Mouse (Mus musculus) granulocyte monocyte progenitor cell, adult 5-6 weeks (primary cell): Measurements from ENCODE around the gene Gm8094. TPM values are rescaled to one million over a fixed set of nuclear protein-coding genes. Genes with fewer than 3 reads are reported as not detected.
"Not testable (repeated sequence)": the region's sequence is repeated elsewhere in the genome, so short reads cannot be mapped to it uniquely, and the experiment has no call there.

Source experiments
- ATAC-seq: replicated peaks from 2 replicates; pipeline ENCODE4 v1.8.0; 2016; ENCODE audit warnings: mild to moderate bottlenecking, moderate TSS enrichment, inconsistent platforms; ENCODE audit not compliant: poor library complexity, severe bottlenecking
- total RNA-seq, 2 experiments: library from RNA; stranded (forward) in 1 of 2; stranded (reverse) in 1 of 2; fragments of 200-712, 200-1000 nt in 1 of 2; fragments of >200 nt in 1 of 2; fragmentation: Nextera tagmentation in 1 of 2; gene quantifications; 2 replicates each; pipeline ENCODE4 v1.2.3; 2014 to 2017

The Gm8094 gene
- total RNA-seq (2014; fragmentation: Nextera tagmentation) (not detected in 2 replicates), total RNA-seq (2017) (not detected in 2 replicates)

DNA sequence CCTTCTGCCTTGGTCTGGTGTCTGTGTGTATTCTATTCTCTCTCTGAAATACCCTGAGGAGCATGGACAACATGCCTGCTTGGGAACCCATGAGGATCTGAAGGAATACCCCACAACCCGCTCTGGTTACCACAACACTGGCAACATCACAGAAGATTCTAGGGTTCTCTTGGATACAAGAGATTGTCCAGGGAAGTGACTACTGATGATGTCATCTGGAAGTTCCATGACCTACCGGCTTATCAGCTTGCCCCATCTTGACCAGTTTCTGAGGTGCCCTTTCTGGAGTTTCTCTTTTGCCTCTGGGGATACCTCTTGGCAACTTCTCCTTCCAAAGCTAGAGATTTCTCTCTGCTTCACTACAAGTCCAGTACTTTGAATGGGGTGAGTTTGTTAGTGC lies at the start of gene Gm8094:
Gene Gm8094 (minus strand): TSS at position 101 of the 400 bp plus-strand sequence.
- ATAC-seq, result not testable (repeated sequence)

GRCm38 (mm10) chr14:43119673-43120072 lies 43.2 kb upstream of the Gm8094 start:
- ATAC-seq, result not testable (repeated sequence)

DNA sequence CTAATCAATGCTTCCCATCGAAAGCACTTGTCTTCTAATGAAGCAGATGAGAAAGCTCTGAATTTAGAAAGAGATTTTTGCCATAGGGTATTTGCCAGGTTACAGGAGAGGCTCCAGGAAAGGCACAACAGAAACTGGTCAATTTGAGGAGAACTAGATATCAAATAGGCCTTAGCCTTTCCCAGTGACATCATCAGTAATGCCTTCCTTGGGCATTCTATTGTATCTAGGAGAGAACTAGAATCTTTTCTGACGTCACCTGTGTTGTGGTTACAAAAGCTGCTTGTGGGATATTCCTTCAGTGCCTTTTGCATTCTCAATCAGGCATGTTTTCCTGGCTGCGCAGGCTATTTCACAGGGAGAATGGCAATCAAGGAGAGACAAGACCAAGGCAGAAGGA lies 23.9 kb upstream of the Gm8094 start, which contains the start of gene Gm8104:
Gene Gm8104 (plus strand): TSS at position 301 of the 400 bp plus-strand sequence.
- ATAC-seq, result not testable (repeated sequence)

DNA sequence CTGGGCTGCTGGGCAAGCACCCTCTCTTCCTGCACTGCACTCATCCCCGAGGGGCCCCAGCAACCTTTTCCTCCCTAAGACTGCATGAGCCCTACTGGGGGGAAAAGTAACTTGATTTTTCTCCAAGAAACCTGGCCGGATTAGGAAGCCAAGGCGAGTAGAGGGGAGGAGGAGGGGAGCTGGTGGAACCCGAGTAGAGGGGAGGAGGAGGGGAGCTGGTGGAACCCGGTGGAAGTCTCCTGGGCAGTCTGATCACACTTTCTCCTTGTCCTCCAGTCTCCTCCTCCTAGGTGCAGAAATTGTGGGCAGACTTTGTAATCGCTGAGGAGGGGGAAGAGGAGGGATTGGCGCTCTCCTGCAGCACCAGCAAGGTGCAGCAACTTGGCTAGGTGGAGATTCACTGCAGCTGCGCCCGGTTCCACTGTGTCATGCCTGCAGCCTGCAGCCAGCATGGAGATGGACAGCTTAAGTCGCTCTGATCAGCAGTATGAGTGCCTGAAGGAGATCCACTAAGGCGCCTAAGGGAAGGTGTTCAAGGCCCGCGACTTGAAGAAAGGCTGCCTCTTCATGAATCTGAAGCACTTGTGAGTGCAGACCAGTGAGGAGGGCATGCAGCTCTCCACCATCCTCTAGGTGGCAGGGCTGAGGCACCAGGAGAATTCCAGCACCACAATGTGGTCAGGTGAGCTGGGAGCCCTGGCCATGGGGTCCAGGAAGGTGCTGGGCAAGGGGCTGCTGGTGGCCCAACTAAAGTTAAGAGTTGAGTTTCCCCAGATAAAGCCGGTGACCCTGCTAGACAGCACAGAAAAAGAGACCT lies 12.9 kb upstream of the Gm8094 start:
- not testable (repeated sequence) for ATAC-seq

DNA sequence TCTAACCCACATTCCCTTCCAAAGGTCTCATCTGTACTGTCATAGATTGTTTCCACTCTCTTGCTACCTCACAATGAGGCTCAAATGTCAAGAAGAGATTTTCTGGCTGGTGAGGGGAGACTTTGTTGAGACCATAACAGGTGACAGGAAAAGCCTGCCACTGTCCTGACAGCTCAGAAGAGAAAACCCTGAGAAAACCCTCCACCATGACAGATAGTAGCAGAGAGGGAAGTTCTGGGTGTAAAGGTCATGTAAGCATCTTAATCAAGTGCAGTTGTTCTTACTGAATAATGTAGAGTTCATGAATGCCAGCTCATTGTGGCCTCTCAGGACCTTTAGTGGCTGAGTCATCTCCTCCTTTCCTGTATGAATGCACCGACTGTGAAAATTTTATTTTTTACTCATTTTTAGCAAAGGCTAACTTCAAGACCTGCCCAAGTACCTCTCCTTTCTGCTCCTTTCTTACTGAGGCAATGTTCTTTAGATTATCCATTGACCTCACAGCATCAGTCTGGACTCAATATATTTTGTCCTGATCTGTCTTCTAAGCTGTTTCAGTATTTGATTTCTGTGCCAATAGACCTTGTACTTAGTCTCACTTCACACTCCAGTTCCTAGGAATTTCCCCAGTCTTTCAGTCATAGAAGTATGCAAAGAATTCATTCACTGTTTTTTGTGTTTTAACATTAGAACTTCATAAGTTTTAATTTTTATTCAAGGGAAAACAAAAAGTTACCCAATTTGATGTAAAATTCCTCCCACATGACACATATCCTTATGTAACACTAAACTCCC lies 8.7 kb upstream of the Gm8094 start:
- not testable (repeated sequence) for ATAC-seq

GRCm38 (mm10) chr14:43060179-43060578 lies 16.3 kb downstream of the Gm8094 start:
- not testable (repeated sequence) for ATAC-seq

DNA sequence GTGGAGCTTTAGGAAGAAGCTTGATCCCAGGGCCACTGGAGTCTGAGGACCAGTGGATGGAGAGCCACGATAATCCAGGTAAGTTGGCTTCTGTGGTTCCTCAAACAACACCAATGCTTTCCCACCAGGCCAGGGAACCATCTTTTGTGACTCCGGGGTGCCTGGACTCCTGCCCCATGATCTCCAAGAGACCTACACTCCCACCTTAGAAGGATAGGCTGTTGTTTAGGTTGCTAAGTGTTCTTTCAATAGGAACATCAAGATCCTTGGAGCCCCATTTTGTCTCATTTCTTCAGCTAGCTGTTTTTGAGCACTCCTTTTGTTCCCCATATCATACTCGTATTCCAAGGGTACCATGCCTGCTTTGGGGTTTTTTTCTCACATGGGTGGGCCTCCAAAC lies 18.4 kb downstream of the Gm8094 start:
- ATAC-seq, result not testable (repeated sequence)

Other genes starting within 250 kb of the Gm8094 start
- not detected in 2 replicates for gene Gm21977, start 223.2 kb downstream of the Gm8094 start, total RNA-seq (2014; fragmentation: Nextera tagmentation)
- not detected in 2 replicates for gene Gm21977, start 223.2 kb downstream of the Gm8094 start, total RNA-seq (2017)
- gene Gm8082, start 83.0 kb downstream of the Gm8094 start, total RNA-seq (2014; fragmentation: Nextera tagmentation), result not detected in 2 replicates
- gene Gm8082, start 83.0 kb downstream of the Gm8094 start, total RNA-seq (2017), result not detected in 2 replicates
- gene Gm10376, start 61.0 kb downstream of the Gm8094 start, total RNA-seq (2014; fragmentation: Nextera tagmentation), result not detected in 2 replicates
- not detected in 2 replicates for gene Gm10376, start 61.0 kb downstream of the Gm8094 start, total RNA-seq (2017)
- not detected in 2 replicates for gene Gm8104, start 24.0 kb upstream of the Gm8094 start, total RNA-seq (2014; fragmentation: Nextera tagmentation)
- not detected in 2 replicates for gene Gm8104, start 24.0 kb upstream of the Gm8094 start, total RNA-seq (2017)
- gene Gm7233, start 103.2 kb upstream of the Gm8094 start, total RNA-seq (2014; fragmentation: Nextera tagmentation), result not detected in 2 replicates
- not detected in 2 replicates for gene Gm7233, start 103.2 kb upstream of the Gm8094 start, total RNA-seq (2017)
- gene Gm8122, start 158.7 kb upstream of the Gm8094 start, total RNA-seq (2014; fragmentation: Nextera tagmentation), result not detected in 2 replicates
- gene Gm8122, start 158.7 kb upstream of the Gm8094 start, total RNA-seq (2017), result not detected in 2 replicates
- not detected in 2 replicates for gene Gm8126, start 182.0 kb upstream of the Gm8094 start, total RNA-seq (2014; fragmentation: Nextera tagmentation)
- gene Gm8126, start 182.0 kb upstream of the Gm8094 start, total RNA-seq (2017), result not detected in 2 replicates
- gene Gm9732, start 198.4 kb upstream of the Gm8094 start, total RNA-seq (2014; fragmentation: Nextera tagmentation), result not detected in 2 replicates
- gene Gm9732, start 198.4 kb upstream of the Gm8094 start, total RNA-seq (2017), result not detected in 2 replicates
- not detected in 2 replicates for gene Gm8127, start 217.2 kb upstream of the Gm8094 start, total RNA-seq (2014; fragmentation: Nextera tagmentation)
- not detected in 2 replicates for gene Gm8127, start 217.2 kb upstream of the Gm8094 start, total RNA-seq (2017)